9 mouse cellular contexts compared by ENCODE assay signal in genomic region chr9:66304320-66305090, GRCm38 (mm10). TPM values are rescaled to one million over a fixed set of nuclear protein-coding genes. Genes with fewer than 3 reads are reported as not detected.
DNase-seq lines count a peak whose midpoint lies in the region; ATAC-seq lines count a peak whose summit lies in the region.
"Had no signal": no experiment of that assay in that cellular context is flagged by ENCODE, and none has a peak within 500 bp of the region (broad histone marks: within the 10 kb centered on the region; RNA-seq: fewer than 3 reads in every experiment).

No protein-coding gene starts in this region.

- H3K36me3 ChIP-seq in embryonic facial prominence, embryonic 13.5 days = no peaks in the 10 kb centered on the region
- H3K36me3 ChIP-seq in embryonic facial prominence, embryonic 10.5 days (replicated peaks) = no peaks in the 10 kb centered on the region
- no peaks in the 10 kb centered on the region for H3K36me3 ChIP-seq in kidney, embryonic 15.5 days
- H3K36me3 ChIP-seq in liver, embryonic 13.5 days = no peaks in the 10 kb centered on the region
- H3K36me3 ChIP-seq: limb, embryonic 15.5 days had no signal

- no peak overlapping the region for H3K9ac ChIP-seq in embryonic facial prominence, embryonic 13.5 days
- H3K9ac ChIP-seq in kidney, embryonic 15.5 days = no peak overlapping the region
- H3K9ac ChIP-seq in liver, embryonic 13.5 days = no peak overlapping the region
- H3K9ac ChIP-seq: limb, embryonic 15.5 days had no signal

- no peak for ATAC-seq in embryonic facial prominence, embryonic 13.5 days (ENCODE audit: insufficient number of reproducible peaks, insufficient read depth, low FRiP score, low TSS enrichment, low read depth)
- no peak for ATAC-seq in kidney, embryonic 15.5 days (replicated peaks; ENCODE audit: low FRiP score)
- ATAC-seq in liver, embryonic 13.5 days (ENCODE audit: low read depth) = 0 out of 2 replicates have a peak, but pooled peaks have one; percentile 34
- ATAC-seq in activated CD4-positive, CD25-positive, alpha-beta regulatory T cell, adult 4 months = no peak

- H3K27me3 ChIP-seq in embryonic facial prominence, embryonic 13.5 days = no peaks in the 10 kb centered on the region
- H3K27me3 ChIP-seq in embryonic facial prominence, embryonic 10.5 days (replicated peaks; ENCODE audit: low read depth, poor library complexity, severe bottlenecking) = no peaks in the 10 kb centered on the region
- H3K27me3 ChIP-seq in kidney, embryonic 15.5 days = no peaks in the 10 kb centered on the region
- no peaks in the 10 kb centered on the region for H3K27me3 ChIP-seq in liver, embryonic 13.5 days
- H3K27me3 ChIP-seq: limb, embryonic 15.5 days had no signal

- peak overlapping the region; percentile 52; the same call in 1 of the 2 replicates for H3K4me2 ChIP-seq in embryonic facial prominence, embryonic 13.5 days
- peak overlapping the region; percentile 42; the same call in 1 of the 2 replicates for H3K4me2 ChIP-seq in kidney, embryonic 15.5 days
- H3K4me2 ChIP-seq in liver, embryonic 13.5 days = no peak overlapping the region

- H3K9me3 ChIP-seq in embryonic facial prominence, embryonic 13.5 days = no peaks in the 10 kb centered on the region
- no peaks in the 10 kb centered on the region for H3K9me3 ChIP-seq in embryonic facial prominence, embryonic 10.5 days
- H3K9me3 ChIP-seq in kidney, embryonic 15.5 days (replicated peaks) = no peaks in the 10 kb centered on the region
- no peaks in the 10 kb centered on the region for H3K9me3 ChIP-seq in liver, embryonic 13.5 days (replicated peaks)
- H3K9me3 ChIP-seq: limb, embryonic 15.5 days had no signal

- whole genome bisulfite sequencing in embryonic facial prominence, embryonic 13.5 days = 88% methylated on average over 3 of the region's 3 CpGs
- 89% methylated on average over 3 of the region's 3 CpGs for WGBS in embryonic facial prominence, embryonic 10.5 days
- WGBS in kidney, embryonic 15.5 days = 87% methylated on average over 3 of the region's 3 CpGs
- WGBS in liver, embryonic 13.5 days (ENCODE audit: insufficient replicate concordance) = 80% methylated on average over 3 of the region's 3 CpGs

- H3K4me1 ChIP-seq in embryonic facial prominence, embryonic 13.5 days = peaks cover 9% of the 10 kb centered on the region
- H3K4me1 ChIP-seq in embryonic facial prominence, embryonic 10.5 days = peaks cover 10% of the 10 kb centered on the region
- H3K4me1 ChIP-seq in kidney, embryonic 15.5 days = no peaks in the 10 kb centered on the region
- peaks cover 3% of the 10 kb centered on the region; the same call in 1 of the 2 replicates for H3K4me1 ChIP-seq in brown adipose tissue, adult 24 weeks (ENCODE audit: control insufficient read depth, insufficient read depth, insufficient read length, low read length)
- peaks cover 19% of the 10 kb centered on the region for H3K4me1 ChIP-seq in liver, embryonic 13.5 days (replicated peaks)

- no peak overlapping the region for H3K27ac ChIP-seq in embryonic facial prominence, embryonic 13.5 days
- H3K27ac ChIP-seq in embryonic facial prominence, embryonic 10.5 days (replicated peaks) = no peak overlapping the region
- H3K27ac ChIP-seq in kidney, embryonic 15.5 days = no peak overlapping the region
- 0 out of 2 replicates have a peak overlapping the region, but pooled peaks have one; percentile 20 for H3K27ac ChIP-seq in brown adipose tissue, adult 24 weeks (replicated peaks; ENCODE audit: low read depth, low read length)
- no peak overlapping the region for H3K27ac ChIP-seq in liver, embryonic 13.5 days
- H3K27ac ChIP-seq: limb, embryonic 15.5 days had no signal

- H3K4me3 ChIP-seq in embryonic facial prominence, embryonic 13.5 days = no peak overlapping the region
- no peak overlapping the region for H3K4me3 ChIP-seq in embryonic facial prominence, embryonic 10.5 days
- H3K4me3 ChIP-seq in kidney, embryonic 15.5 days (replicated peaks) = no peak overlapping the region; the same call in 1 of the 2 replicates
- no peak overlapping the region for H3K4me3 ChIP-seq in brown adipose tissue, adult 24 weeks (ENCODE audit: insufficient read depth, low read depth, low read length)
- H3K4me3 ChIP-seq in liver, embryonic 13.5 days (replicated peaks) = peak overlapping the region; percentile 53; the same call in 1 of the 2 replicates

- no peak for DNase-seq in embryonic facial prominence, embryonic 10.5 days (ENCODE audit: low spot score)
- no peak for DNase-seq in kidney, postnatal 14 days
- no peak for DNase-seq in liver, embryonic 13.5 days
- DNase-seq in cerebellum, adult 9-10 months = no peak

RNA-seq across cellular contexts. Expression of gene Herc1, which starts 45.7 kb away (rescaled TPM):
- polyA plus RNA-seq in embryonic facial prominence, embryonic 13.5 days (2015; fragmentation: Nextera tagmentation; extraction: Ambion mirVana) = 24.0 and 26.0 TPM in 2 replicates
- polyA plus RNA-seq in embryonic facial prominence, embryonic 10.5 days (2016; fragmentation: Nextera tagmentation; extraction: Ambion mirVana) = 25.7 and 27.2 TPM in 2 replicates
- 20.6 and 21.0 TPM in 2 replicates for polyA plus RNA-seq in kidney, embryonic 15.5 days (2015; fragmentation: Nextera tagmentation; extraction: Ambion mirVana)
- polyA plus RNA-seq in brown adipose tissue, adult 24 weeks (2012; ENCODE audit: insufficient read depth, insufficient read length, missing spikeins) = 11.6 and 15.5 TPM in 2 replicates
- polyA plus RNA-seq in liver, embryonic 13.5 days (2015; fragmentation: Nextera tagmentation; extraction: Ambion mirVana) = 26.7 and 28.5 TPM in 2 replicates
- polyA plus RNA-seq in activated CD4-positive, CD25-positive, alpha-beta regulatory T cell, adult 4 months (2017; shearing (Covaris generic)) = 10 to 100 TPM; 31.4 to 31.8 TPM
